Mouse (Mus musculus) lung, postnatal 0 days (tissue): ENCODE results near the gene Ssh2.

Experiments
- CTCF ChIP-seq: IDR thresholded peaks from 2 replicates; pipeline ENCODE4 v1.5.1; 2016; ENCODE audit warnings: antibody characterized with exemption, mild to moderate bottlenecking
- EP300 ChIP-seq: IDR thresholded peaks from 2 replicates; pipeline ENCODE4 v1.6.1; 2016; ENCODE audit warnings: antibody characterized with exemption, mild to moderate bottlenecking, control low read depth

- TF ChIP-seq CTCF, result no peak
- no peak for TF ChIP-seq EP300
Observed at GRCm38 (mm10) chr11:77276000-77276399, 59.9 kb downstream of the Ssh2 start.
